Mouse (Mus musculus): Measurements from ENCODE around the gene Ptpn5.

Gene Ptpn5

DNA sequence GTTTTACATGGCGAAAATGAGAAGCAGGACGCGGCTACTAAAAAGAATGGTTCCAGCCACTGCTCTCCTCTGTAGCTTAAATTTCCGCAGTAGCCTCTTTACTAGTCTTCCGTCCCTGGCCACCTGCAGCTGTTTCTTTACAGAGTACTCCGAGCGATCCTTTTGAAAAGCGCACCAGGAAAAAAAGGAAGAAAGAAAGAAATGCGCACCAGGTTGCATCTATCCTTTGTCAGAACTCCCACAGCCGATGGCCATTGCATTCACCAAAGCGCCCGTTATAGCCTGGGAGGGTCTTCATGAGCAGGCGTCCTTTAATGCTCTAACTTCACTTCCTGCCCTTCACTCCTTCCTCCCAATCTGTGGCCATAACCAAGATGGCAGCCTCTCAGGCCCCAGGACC is at the start of gene Ptpn5:
Gene Ptpn5, minus strand, starts transcription at position 354 of the 400 bp plus-strand sequence.
- in situ Hi-C loops (cut with MboI, MseI): loop anchor here (5.0 kb wide), 1 partner anchor 96 kb away; no protein-coding TSS in a partner anchor

DNA sequence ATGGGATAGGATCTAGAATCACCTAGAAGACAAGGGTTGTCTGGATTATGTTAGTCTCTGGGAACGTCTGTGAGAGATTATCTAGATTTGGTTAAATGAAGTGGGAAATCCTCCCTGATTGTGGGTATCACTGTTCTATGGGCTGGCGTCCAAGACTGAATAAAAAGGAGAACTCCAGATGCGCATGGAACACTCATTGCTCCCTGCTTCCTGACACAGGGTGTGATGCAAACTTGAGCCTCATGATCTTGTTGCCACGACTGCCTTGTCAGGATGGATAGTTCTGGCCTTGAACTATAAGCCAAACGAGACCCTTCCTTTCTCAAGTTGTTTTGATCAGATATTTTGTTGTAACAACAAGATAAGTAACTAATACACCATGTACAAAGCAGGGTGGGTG is 37.3 kb upstream of the Ptpn5 start:
- in situ Hi-C loops (cut with MboI, MseI): no loop called here

DNA sequence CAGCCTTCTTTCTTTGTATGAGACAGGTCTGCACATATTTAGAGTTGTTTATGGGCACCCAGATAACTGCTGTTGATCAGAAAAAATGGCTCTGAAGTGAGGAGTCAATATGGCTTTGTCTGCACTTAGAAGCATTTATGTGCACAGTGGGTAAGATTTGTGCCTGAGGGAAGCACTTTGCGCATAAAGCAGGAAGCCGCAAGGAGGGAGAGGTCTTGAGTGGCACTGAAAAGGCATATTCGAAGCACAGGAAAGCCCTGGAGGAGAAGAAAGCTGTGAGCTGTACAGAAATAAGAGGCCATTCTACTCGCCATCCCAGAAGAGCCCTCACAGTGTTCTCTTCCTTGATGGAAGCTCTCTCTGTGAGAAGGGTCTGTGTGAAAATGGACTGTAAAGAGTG is 31.5 kb upstream of the Ptpn5 start:
- in situ Hi-C loops (cut with MboI, MseI): no loop called here

DNA sequence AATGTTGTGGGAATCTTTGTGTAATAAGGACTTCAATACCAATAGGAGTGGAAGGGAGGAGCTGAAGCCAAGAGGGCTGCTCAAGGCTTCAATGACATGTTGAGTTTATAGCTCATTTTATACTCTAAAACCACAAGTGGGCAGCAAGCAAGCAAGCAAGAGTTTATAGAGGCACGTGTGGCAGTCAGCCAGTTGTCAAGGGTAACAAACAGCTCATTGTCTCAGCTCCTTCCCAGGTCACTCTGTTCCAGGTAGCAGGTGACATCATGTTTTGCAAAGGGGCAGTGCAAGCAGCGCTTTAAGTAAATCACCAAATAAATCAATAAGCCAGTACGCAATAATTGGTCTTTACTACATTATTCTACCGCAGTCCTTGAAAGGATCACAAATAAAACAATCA is 29.7 kb upstream of the Ptpn5 start:
- in situ Hi-C loops (cut with MboI, MseI): no loop called here

DNA sequence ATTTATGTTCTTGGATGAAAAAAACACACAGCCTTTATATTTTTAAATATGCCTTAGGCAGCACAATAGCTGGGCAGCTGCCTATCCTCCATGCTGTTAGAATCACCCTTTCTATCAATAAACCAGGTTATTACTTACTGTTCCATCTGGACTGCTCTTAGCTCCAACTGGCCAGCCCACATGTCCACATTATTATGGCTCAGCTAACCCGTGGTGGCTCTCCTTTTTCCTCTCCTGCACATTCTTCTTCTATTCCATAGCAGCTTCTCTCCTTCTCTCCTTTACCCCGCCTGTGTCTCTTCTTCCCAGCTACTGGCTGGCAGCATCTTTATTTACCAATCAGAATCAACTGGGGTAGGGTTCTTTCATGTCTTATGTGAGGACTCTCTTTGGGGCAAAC is 25.0 kb upstream of the Ptpn5 start:
- in situ Hi-C loops (cut with MboI, MseI): no loop called here

DNA sequence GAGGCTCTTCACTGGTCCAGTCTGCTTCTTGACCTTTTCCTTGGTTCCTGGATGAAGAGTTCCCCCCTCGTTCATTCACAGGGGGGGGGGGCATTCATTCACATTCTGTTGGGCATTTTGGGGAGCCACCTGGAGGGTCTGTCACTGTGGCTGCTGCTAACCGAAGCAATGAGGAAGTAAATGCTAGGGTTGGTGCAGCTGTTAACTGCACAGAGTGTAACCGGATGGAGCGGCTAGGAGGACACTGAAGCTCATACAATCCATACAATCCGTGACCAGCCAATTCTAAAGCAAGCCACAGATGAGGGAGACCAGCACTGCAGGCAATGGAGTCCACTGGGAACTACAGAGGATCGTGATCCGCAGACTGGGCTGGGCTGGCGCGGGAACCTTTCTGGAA is 24.3 kb upstream of the Ptpn5 start:
- in situ Hi-C loops (cut with MboI, MseI): no loop called here

DNA sequence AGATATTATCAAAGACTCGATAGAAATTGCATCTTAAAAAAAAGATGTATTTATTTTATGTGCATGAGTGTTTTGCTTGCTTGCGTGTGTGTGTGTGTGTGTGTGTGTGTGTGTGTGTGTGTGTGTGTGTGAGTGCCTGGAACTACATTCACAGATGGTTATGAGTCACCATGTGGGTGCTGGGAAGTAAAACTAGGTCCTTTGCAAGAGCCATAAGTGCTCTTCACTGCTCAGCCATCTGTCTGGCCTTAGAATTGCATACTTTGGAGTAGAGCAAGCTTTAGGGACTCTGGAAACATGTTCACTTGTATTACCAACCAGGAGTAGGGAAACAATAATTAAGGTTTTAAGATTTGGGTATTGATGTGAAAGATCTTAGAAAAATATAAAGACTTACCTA is 22.4 kb upstream of the Ptpn5 start:
- in situ Hi-C loops (cut with MboI, MseI): no loop called here

DNA sequence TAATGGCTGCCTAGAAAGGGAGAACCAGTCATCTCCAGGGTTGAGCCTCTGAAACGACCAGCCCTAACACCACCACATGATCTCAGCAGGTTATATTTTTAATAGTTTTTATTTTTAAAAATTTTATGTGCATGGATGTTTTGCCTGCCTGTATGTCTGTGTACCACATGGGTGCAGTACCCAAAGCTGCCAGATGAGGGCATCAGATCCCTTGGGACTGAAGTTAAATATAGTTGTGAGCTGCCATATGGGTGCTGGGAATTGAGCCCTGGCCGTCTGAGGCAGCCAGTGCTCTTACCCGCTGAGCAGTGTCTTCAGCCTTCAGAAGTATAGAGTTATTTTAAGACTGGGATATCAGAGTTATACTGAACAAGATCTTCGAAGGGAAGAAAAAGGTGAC is 21.9 kb upstream of the Ptpn5 start:
- in situ Hi-C loops (cut with MboI, MseI): no loop called here

DNA sequence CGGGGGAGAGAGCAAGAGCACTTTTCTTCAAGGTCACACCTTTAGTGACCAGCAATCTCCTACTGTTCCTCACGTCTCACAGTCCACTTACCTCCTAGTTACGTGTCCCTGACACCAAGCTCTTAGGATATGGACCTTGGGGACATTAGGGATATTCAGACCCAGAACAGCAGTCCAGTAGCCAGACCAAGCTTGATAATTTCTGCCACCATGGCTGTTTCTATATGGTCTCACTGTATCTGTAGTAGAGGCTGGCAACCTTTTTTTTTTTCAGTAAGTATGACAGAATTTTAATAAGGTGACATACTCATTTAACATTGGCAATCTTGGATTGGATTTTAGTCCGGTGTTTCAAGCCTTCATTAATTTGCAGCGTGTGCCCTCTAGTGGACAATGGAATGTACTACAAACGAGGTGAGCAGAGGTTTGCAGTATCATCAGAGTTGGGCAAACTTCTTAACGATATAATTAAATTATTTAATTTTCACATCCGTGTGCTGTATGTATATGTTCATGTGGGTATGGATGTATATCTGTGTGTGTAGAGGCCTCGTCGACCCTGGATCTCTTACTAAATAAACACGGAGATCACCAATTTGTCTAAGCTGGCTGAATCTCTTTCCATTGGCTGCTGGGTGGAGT is 17.1 kb upstream of the Ptpn5 start:
- in situ Hi-C loops (cut with MboI, MseI): loop anchor here (5.0 kb wide), 1 partner anchor 188 kb away; no protein-coding TSS in a partner anchor

DNA sequence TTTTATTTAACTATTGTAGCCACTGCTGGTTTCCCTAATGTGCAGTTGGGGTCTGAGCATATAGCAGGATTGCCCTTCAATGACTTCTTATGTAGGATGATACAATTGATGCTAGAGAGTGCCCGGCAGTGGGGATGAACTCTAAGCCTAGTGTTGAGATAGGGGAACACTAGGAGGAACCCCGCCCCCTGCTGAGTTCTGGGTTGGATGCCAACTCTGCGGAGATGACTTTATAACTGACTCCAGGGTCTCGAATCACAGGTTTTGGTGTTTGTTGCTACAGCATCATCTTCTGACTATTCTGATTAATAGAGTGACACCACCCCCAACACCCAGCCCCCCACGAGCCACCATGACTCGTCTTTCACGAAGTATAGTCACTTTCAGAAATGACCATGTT is 14.8 kb upstream of the Ptpn5 start:
- in situ Hi-C loops (cut with MboI, MseI): loop anchor here (5.0 kb wide), 1 partner anchor 51 kb away; no protein-coding TSS in a partner anchor

DNA sequence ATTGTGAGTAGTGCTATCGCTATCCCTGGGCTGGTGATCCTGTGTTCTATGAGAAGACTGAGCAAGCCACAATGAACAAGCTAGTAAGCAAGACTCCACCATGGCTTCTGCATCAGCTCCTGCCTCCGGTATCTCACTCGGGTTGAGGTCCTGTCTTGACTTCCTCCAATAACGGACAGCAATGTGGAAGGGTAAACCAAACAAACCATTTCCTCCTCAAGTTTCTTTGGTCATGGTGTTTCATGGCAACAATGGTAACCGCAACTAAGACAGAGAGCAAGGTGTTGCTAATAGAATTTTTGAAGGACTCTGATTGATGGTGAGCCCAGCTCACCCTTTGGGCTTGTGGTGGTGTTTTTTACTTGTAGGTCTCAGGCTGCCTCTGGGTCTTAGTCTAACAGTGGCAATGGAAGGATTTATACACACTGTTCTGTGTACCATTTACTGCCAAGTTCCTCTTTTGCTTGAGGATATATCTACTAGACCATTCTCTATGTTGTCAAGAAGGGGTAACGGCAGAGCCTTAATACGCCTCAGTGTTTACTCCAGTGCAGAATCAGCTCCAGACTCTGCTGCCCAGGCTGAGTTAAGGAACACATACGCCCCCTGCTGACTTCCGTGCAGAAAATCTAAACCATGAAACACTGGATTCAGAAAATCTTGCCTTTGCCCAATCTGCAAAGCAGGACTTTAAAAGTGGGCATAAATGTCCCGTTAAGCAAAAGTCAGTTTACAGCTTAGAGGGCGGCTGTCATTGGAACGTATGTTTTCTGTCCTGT is 12.7 kb upstream of the Ptpn5 start:
- in situ Hi-C loops (cut with MboI, MseI): loop anchor here (5.0 kb wide), 1 partner anchor 49 kb away; no protein-coding TSS in a partner anchor

DNA sequence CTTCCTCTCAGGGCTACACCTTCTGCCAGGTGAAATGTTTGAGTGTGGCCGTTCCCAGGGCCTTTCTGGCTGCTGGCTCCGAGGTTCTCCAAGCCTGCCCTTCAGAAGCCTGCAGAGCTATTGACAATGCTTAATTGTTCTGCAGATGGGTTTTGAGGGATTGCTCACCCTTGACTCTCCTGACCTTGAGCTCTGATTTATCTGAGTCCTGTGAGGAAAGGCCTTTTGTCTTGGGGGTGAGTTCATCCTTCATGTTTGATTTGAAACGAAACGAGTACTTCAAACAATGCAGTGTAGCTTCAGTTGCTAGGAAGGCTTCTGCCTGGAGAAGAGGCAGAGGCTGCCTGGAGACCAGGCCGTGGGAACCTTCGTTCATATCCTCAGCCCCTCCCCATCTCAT is 10.8 kb upstream of the Ptpn5 start:
- in situ Hi-C loops (cut with MboI, MseI): no loop called here

DNA sequence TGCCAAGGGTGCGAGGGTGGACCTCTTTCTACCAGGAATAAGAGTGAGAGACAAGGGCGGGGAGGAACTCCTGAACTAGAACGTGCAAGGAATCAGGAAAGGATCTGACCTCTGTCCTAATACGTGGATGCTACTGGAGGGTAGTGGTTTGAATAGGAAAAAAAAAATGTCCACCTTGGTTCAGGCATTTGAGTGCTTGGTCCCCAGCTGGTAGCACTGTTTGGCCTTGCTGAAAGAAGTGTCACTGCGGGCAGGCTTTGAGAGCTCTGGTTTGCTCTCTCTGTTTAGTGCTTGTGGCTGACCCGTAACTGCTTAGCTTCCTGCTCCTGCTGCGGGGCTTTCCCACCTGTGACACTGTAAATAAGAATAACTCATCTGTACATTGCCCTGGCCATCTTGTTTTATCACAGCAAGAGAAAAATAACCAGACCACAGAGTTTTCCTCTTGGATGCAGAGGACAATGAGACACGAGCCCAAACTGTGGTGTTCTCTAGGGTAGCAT is 6.4 kb upstream of the Ptpn5 start:
- in situ Hi-C loops (cut with MboI, MseI): no loop called here

DNA sequence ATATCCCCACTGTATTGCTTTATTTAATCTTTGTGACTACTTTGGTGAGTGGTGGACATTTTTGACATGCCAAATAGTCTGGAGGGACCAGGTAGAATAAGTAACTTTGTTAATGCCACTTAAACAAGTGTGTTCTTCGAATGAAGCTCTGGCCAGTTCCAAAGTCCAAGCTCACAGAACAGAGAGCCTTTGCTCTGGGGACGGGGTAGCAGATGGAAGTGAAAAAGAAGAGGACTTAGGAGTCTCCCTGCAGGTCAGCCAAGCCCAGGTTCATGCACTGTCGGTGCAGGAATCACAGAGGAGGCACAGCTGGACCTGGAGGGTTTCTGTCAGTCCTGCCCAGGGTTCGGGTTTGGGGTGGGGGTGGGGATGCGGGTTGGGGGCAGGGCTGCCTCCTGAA is 1.1 kb upstream of the Ptpn5 start:
- in situ Hi-C loops (cut with MboI, MseI): loop anchor here (5.0 kb wide), 1 partner anchor 97 kb away; no protein-coding TSS in a partner anchor

DNA sequence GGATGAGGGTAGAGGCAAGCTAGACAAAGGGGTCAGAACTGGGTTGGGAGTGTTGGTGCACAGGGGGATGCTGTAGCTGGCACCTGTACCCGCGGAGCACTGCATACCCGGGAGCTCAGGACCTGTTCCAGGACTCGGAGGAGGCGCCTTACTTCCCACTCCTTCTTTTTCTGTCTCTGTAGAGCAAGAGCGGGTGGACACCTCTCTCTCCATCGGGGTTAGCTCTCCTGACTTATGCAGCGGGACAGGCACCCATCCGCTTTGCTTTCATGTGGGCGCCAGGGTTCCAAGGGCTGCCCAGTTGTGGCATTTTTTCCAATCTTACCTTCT is 588 bp downstream of the Ptpn5 start:
- in situ Hi-C loops (cut with MboI, MseI): loop anchor here (5.0 kb wide), 1 partner anchor 96 kb away; no protein-coding TSS in a partner anchor

DNA sequence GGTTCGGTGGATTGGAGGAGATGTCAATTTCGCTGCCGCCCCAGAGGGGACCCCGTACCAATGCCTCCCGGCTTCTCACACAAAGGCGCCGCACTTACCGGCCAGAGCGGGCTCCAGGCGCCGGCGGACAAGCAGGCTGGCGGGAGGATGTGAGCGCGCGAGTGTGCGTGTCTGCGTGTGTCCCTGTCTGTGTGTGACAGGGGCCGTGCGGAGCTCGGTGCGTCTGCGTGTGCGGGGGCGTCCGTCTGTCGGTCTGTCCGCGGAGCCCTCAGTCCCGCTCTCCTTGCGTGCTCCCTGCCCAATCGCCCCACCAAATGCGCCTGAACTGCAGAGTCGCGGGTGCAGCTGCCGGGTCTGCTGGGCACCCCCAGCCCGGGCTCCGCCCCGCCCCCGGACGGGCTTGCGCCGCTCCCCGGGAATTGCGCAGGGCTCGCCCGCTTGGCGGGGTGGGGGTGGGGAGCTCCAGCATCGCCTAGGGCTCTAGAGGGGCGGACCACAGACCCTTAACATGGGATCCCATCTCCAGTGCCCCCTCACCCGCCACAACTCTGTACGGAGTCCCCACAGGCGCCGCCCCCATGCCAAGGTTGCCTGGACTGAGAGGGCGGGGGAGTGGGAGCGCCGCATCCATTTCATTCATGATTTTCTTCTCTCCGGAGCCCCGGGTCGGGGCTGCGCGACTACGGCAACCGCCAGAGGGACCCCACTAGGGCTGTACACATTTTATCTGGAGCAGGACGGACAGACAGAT is 1.1 kb downstream of the Ptpn5 start:
- in situ Hi-C loops (cut with MboI, MseI): loop anchor here (5.0 kb wide), 1 partner anchor 95 kb away; no protein-coding TSS in a partner anchor

DNA sequence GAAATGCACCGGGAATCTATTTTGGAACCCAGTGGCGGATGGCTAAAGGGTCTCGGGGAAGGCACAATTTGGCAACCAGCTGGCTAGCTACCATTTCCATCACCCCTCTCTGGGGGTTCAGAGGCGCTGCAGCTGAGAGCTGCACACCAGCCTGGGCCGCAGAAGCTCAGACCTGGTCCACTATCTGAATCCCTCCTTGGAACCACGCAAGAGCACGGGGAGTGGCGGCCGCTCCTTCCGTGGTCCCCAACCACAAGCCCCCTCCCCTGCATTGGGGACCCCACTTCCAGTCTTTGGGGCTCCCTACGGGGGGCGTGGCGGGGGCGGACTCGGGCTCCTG is 1.7 kb downstream of the Ptpn5 start:
- in situ Hi-C loops (cut with MboI, MseI): loop anchor here (5.0 kb wide), 1 partner anchor 95 kb away; no protein-coding TSS in a partner anchor

DNA sequence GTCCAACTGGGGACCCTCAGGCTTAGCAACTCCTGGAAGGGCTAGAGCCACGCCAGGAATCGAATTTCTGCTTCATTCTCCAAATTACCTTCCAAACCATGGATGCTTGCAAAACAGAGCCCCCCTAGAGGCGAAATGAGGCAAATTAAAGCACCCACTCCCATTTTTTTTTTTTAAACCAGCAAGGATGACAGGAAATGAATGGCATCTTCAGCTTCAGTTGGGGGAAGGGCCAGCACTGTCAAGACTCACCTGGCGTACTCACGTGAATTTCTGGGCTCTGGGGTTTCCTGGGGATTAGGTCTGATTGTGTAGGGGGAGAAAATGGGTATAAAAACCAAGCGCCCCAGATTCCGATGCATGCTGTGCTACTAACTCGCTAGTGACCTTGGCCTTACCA is 2.2 kb downstream of the Ptpn5 start:
- in situ Hi-C loops (cut with MboI, MseI): loop anchor here (5.0 kb wide), 1 partner anchor 94 kb away; no protein-coding TSS in a partner anchor

DNA sequence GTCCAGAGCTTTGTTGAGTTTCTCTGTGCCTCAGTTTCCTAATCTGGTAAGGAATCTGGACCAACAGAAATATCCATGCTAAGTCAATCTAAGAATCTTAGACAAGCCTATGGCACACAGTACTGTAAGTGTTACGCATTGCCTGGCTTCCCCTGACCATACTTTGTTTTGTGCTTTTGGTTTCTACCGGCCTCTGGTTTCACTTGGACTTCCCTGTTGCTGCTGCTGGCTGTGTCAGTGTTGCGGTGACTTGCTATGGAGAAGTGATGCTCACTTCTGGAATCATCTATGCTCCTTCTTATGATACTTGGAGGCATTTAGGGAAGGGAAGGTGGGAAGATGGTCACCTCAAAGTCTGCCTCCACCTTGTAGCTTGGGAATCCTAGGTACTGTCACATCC is 11.5 kb downstream of the Ptpn5 start:
- in situ Hi-C loops (cut with MboI, MseI): no loop called here

DNA sequence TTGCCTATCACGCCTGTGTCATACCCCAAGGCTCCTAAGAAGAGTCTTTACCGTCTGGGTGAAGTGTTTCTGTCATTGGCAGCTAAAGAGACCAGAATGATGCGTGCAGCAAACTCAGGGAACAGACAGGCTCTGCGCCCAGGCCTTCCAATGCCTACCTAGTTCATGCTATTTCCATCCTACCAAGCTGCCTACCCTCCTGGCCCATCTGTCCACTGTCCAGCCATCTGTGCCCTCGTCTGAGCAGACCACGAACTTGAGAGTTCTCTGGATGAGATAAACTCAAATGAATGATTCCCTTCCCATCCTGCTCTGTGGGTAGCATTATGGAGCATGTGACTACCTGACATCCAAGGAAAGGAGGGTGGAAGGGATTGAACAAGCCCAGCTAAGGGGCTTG is 16.8 kb downstream of the Ptpn5 start:
- in situ Hi-C loops (cut with MboI, MseI): loop anchor here (10.0 kb wide), 1 partner anchor 1842 kb away; the partner anchor contains the start of gene Slc6a21

DNA sequence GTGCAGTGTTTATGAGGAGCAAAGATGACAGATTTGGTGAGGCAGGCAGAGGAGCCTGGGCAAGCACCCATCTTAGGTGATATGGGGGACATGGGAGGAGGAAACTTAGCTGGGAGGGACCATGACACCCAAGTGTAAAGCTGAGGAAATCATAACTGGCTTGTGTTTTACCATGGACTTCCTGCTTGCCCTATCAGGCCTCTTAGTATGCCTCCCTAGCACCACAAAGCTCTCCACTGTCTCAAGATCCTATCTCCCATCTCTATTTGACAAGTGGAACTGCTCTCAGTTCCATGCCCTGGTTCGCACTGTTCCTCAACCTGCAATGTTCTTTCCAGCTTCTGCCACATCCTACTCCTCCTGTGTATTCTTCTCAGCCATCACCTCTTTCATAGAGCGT is 18.0 kb downstream of the Ptpn5 start:
- in situ Hi-C loops (cut with MboI, MseI): loop anchor here (10.0 kb wide), 1 partner anchor 1841 kb away; the partner anchor contains the start of gene Slc6a21

DNA sequence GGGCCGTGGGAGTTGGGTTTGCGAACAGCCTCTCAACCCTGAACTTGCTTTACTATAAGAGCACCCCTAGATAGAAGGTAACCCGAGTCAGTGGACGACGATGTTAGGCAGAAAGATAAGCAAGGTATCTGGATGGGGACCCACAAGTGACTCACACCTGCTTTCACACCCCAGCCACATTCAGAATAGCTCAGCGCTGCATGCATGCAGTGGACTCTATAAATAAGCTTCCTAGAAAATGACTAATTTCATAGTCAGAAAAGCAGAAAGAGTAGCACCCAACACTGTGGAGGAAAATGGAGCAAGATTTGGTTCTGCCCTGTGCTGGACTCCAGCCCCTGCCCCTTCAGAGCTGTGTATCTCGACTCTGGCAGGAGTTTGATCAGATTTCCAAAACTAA is 20.1 kb downstream of the Ptpn5 start:
- in situ Hi-C loops (cut with MboI, MseI): loop anchor here (10.0 kb wide), 1 partner anchor 1839 kb away; the partner anchor contains the start of gene Slc6a21

Data from T-helper 2 cell (primary cell).